Mouse (Mus musculus) lung, adult 2 months (tissue): ENCODE results near the gene Ppm1n. TPM values are rescaled to one million over a fixed set of nuclear protein-coding genes. Genes with fewer than 3 reads are reported as not detected.

Experiments
- DNase-seq: peaks from one replicate; pipeline ENCODE4 v3.0.0; 2022
- H3K4me1 ChIP-seq: fragments of 200-500 bp; 2 replicates; pipeline ENCODE4 v1.6.1; 2011; ENCODE audit warnings: low read length; ENCODE audit not compliant: control insufficient read depth, insufficient read depth
- H3K4me3 ChIP-seq: fragments of 200-500 bp; replicated peaks from 2 replicates; pipeline ENCODE3; 2011; ENCODE audit warnings: low read depth, mild to moderate bottlenecking, control low read depth, low read length; ENCODE audit errors: extremely low read depth
- CTCF ChIP-seq: fragments of 200-500 bp; IDR thresholded peaks from 2 replicates; pipeline ENCODE4 v1.5.1; 2011; ENCODE audit warnings: mild to moderate bottlenecking, low read length, control low read depth; ENCODE audit not compliant: insufficient read depth
- POLR2A ChIP-seq: fragments of 200-500 bp; IDR thresholded peaks from 2 replicates; pipeline ENCODE4 v1.6.1; 2011; ENCODE audit warnings: low read depth, mild to moderate bottlenecking, control low read depth, low read length, borderline replicate concordance; ENCODE audit errors: extremely low read depth
- WGBS: fragments of 180-500 bp; shearing (Covaris S2); methylation state at CpG from one replicate; pipeline ENCODE4 v1.1.7; 2018; 5-methylcytosine and 5-hydroxymethylcytosine counted together
- polyA plus RNA-seq: library from polyadenylated mRNA; depleted of rRNA; stranded (reverse); fragments of >200 nt; gene quantifications from 2 replicates; pipeline ENCODE4 v1.2.3, GENCODE M21; 2012

Ppm1n gene
- polyA plus RNA-seq, 1 experiment, result 0.36 TPM

GRCm38 (mm10) chr7:19255395-19255794 is 24.5 kb downstream of the Ppm1n start:
- no peak for DNase-seq
- Histone ChIP-seq H3K4me3 (no peak overlapping the region), H3K4me1 (no peaks in the 10 kb centered on the region; the same call in 1 of the 2 replicates)
- no peak for TF ChIP-seq POLR2A
- no peak for TF ChIP-seq CTCF
- WGBS, result 91% methylated on average over 17 of the region's 17 CpGs

DNA sequence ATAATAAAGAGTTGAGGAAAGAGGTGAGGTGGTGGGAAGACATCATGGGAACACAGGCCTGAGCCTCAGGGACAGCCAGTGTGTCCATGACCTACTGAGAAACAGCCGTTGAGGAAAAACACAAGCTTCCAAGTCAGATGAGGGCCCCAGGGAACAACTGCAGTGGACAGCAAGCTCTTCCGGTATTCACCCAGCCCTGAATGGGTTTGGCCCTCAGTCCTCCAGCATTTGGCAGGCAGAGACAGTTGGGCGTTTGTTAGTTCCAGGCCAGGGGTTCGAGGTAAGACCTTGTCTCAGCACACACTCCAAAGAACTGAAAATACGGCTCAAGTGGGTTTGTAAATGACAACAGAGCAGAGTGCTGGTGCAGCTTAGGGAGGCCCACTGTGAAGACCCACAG is 26.4 kb downstream of the Ppm1n start:
- no peak overlapping the region for H3K4me3 ChIP-seq
- no peak for DNase-seq
- WGBS, result 42% methylated on average over 5 of the region's 5 CpGs
- no peaks in the 10 kb centered on the region; the same call in 1 of the 2 replicates for H3K4me1 ChIP-seq
- TF ChIP-seq POLR2A (no peak), CTCF (no peak)

DNA sequence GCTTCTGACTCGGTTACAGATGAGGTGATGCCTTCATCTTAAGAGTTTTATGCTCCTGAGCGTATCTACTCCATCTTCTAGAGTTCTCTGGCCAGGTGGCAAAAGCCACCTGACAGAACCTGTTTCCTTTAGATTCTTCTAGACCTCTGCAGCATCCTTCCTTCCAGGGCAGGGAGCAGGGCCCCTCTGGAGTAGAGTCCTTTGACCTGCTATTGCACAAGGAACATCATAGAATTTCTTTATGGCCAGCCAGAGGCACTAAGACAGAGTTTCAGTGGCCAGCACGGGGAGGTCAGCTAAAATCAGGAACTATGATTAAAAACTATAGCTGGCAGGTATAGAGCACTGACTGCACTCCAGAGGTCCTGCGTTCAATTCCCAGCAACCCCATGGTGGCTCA is 27.8 kb downstream of the Ppm1n start:
- H3K4me1 ChIP-seq, result no peaks in the 10 kb centered on the region
- WGBS, result 83% methylated on average over 4 of the region's 4 CpGs
- TF ChIP-seq CTCF (no peak), POLR2A (no peak)
- no peak for DNase-seq
- H3K4me3 ChIP-seq, result no peak overlapping the region

DNA sequence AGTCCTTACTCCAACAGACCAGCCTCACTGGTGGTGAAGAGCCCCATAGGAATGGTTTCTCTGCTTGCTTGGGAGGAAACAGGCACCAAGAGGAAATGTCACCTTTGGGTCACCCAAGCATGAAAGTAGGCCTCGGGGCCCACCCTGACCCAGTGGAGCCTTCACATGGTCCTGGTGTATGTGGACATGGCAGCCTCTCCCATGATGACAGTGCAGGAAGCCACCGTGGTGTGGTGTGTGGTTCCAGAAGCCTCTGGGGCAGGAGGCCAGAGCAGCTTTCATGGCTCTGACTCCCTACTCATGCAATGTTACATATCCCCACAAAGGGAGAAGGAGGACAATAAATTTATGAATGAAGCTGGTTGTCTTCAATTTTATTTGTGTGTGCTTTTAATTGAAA is 32.4 kb downstream of the Ppm1n start:
- WGBS, result 82% methylated on average over 2 of the region's 2 CpGs
- DNase-seq, result no peak
- H3K4me3 ChIP-seq, result no peak overlapping the region
- no peaks in the 10 kb centered on the region for H3K4me1 ChIP-seq
- TF ChIP-seq CTCF (no peak), POLR2A (no peak)

- no peak for DNase-seq
- WGBS, result 100% methylated on average over 1 of the region's 1 CpGs
- no peak for TF ChIP-seq POLR2A
- no peaks in the 10 kb centered on the region for H3K4me1 ChIP-seq
- no peak overlapping the region for H3K4me3 ChIP-seq
Observed at GRCm38 (mm10) chr7:19246855-19247254, 33.0 kb downstream of the Ppm1n start.

DNA sequence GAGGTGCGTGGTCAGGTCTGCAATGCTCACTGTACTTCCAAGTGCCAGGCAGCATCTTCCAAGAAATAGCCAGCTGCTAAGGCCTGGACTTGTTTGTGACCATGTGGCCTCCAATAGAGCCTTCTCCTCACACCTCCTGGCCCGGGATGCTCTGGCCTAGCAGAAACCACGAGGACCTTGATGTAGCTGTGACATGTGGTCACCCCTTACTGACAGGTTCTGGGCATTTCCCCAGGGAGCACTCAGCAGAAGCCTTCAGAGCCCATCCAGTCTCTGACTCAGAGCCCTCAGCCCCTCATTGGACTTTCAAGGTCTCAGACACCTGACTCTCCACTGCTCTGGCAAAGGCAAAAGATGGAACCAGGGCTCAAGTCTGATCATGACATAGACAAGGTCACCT is 34.8 kb downstream of the Ppm1n start:
- no peak for TF ChIP-seq POLR2A
- TF ChIP-seq CTCF, result no peak
- H3K4me1 ChIP-seq, result no peaks in the 10 kb centered on the region; the same call in 1 of the 2 replicates
- no peak for DNase-seq
- no peak overlapping the region for H3K4me3 ChIP-seq
- 67% methylated on average over 3 of the region's 3 CpGs for WGBS

DNA sequence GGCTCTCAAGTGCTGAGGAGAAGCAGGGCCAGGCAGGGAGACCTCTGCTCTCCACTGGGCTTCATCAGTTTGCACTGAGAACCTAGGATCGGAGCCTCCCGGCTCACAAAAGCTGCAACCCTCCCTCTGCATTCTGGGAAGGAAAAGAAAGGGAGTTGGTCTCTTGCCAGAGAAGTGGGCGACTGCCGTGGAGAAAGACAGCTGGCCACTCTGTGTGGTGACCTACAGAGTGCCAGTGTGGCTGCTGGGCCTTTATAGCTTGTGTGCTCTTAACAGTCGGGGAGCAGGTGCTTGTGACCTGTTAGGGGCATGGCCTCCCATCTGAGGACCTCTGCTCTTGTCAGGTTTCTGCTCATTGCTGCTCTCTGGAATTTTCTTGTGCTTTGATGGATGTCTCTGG is 36.0 kb downstream of the Ppm1n start:
- DNase-seq, result no peak

GRCm38 (mm10) chr7:19242005-19242404 is 37.9 kb downstream of the Ppm1n start:
- 88% methylated on average over 1 of the region's 1 CpGs for WGBS
- H3K4me3 ChIP-seq, result no peak overlapping the region
- TF ChIP-seq POLR2A (no peak), CTCF (no peak)
- H3K4me1 ChIP-seq, result peaks cover 6% of the 10 kb centered on the region
- DNase-seq, result no peak

More for the DNA sequence above, 36.0 kb downstream of the Ppm1n start:
- WGBS, result 55% methylated on average over 5 of the region's 5 CpGs
- TF ChIP-seq CTCF, result no peak
- TF ChIP-seq POLR2A, result no peak
- Histone ChIP-seq H3K4me1 (peaks cover 6% of the 10 kb centered on the region), H3K4me3 (no peak overlapping the region)

GRCm38 (mm10) chr7:19240905-19241463 is 38.9 kb downstream of the Ppm1n start:
- DNase-seq, result no peak
- TF ChIP-seq POLR2A, result no peak
- TF ChIP-seq CTCF, result no peak
- Histone ChIP-seq H3K4me1 (peaks cover 6% of the 10 kb centered on the region), H3K4me3 (no peak overlapping the region)
- 82% methylated on average over 8 of the region's 8 CpGs for whole genome bisulfite sequencing

DNA sequence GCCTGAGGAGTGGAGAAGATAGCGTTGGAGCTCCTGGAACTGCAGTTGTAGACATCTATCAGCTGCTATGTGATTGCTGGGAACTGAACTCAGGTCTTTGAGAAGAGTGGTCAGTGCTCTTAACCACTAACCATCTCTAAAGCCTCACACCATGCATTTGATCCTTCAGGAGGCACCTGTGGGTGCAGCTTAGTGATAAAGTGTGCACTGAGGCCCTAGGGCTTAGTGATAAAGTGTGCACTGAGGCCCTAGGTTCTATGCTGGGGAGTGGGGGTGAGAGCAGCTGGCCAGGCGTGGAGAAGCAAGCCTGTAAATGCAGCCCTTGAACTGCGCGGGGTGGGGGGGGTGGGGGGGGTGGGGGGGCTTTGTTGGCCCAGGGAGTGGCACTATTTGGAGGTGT is 39.9 kb downstream of the Ppm1n start:
- Histone ChIP-seq H3K4me1 (peaks cover 6% of the 10 kb centered on the region), H3K4me3 (no peak overlapping the region)
- TF ChIP-seq CTCF (no peak), POLR2A (no peak)
- WGBS, result 68% methylated on average over 4 of the region's 4 CpGs
- DNase-seq, result no peak

DNA sequence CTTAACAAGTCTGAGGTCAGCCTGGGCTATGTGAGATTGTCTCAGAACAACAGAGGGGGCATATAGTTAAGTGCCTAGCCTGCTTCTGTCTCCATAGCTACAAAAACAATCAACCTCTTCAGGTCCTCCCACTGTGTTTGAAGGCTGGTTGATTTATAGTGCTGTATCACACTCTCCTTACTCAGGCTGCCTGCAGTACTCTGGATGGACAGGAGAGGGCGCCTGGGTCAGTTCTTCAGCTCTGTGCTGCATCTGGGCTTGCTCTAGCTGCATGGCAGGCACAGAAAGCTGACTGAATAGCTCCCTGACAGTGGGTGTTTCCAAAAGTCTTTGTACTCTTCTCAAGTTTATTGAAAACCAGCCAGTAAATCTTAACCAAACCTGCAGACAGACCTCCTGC is 40.4 kb downstream of the Ppm1n start:
- Histone ChIP-seq H3K4me3 (no peak overlapping the region), H3K4me1 (peaks cover 6% of the 10 kb centered on the region)
- 0% methylated on average over 1 of the region's 1 CpGs for WGBS
- TF ChIP-seq POLR2A (no peak), CTCF (peak; percentile 98)
- peak; percentile 88 for DNase-seq
